Mouse (Mus musculus) gonadal fat pad, adult 2 months (tissue): ENCODE measurements around the gene AI467606. TPM values are rescaled to one million over a fixed set of nuclear protein-coding genes. Genes with fewer than 3 reads are reported as not detected.
"Not testable (repeated sequence)": the region's sequence is repeated elsewhere in the genome, so short reads cannot be mapped to it uniquely, and the experiment has no call there.

Source experiments
- DNase-seq: peaks from one replicate; pipeline ENCODE4 v3.0.0-alpha.2; 2012; ENCODE audit warnings: low read depth
- polyA plus RNA-seq: library from polyadenylated mRNA; depleted of rRNA; stranded (reverse); fragments of >200 nt; gene quantifications from 2 replicates; pipeline ENCODE4 v1.2.3, GENCODE M21; 2012; rRNA removed

Gene AI467606
- 14.8 and 17.4 TPM in 2 replicates for polyA plus RNA-seq

DNA sequence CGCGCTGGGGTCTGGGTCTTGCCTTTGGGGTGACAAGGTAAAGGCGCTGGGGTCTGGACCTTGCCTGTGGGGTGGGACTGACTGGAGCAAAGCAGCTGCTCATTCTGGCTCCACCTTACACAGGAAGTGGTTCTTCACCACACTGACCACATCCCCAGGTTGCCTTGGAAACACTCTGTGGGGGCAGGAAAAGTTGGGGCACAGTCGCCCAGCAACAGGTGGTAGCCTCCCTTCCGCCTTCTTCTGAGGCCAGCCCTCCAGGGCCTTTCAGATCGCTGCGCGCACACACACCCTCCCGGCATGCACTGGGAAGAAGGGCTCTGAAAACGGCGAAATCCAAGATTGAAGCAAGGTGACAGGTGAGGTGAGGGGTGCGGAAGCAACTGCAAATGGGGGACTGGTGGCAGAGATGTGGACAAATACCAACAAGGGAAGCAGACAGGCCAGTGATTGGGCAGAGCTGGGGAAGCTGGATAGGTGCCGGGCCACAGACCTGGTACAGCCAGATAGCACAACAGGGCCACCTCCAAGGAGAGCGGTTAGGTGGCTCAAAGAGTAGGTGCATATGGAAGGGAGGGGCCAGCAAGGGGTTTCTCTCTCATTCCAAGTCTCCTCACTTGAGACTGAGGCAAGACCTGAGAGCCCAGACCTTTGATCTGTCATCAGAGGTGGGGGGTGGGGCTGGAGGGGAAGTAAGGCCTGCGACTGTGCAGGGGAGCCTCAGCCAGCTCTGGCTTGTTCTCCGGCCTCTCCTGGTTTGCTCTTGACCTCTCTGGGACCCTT is at the start of gene AI467606:
TSS of gene AI467606 (plus strand) at position 246 of the 783 bp plus-strand sequence.
- no peak for DNase-seq

DNA sequence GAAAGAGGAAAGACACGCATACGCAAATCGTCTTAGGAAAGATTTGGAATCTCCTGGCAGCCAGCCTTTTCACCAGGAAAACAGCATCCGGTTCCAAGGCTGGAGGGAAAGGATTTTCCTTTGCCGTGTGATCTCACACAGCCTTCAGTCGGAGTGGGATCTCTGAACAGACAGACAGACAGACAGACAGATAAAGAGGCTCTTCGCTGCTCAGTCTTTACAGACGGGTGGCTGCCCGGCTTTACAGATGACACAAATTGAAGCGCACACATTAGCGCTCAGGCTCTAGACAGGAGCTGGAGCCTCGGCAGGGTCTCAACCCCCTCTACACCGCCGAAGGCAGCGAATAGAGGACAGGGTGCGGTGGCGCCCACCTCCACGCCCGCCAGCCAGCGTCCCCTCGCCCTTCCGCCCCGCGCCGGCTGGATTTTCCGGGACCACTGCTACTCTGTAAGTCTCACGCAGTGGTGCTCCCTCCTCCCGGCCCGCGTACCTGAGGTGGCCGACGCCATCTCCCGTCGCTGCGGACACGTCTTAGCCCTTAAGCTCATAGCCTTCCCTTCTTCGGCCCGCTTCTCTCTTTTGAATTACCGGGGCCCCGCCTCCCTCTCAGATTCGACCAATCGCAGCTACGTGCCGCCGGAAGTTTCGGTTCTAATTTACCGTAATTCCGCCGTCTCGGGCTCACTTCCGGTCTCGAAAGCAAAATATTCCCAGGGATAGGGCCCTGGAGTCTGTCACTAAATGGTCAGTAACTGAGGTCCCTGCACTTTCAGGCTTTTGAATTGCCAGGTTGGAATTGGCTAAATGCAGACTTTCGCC is 49.1 kb upstream of the AI467606 start, which contains the start of gene Kif22:
TSS of gene Kif22 (minus strand) at position 621 of the 822 bp plus-strand sequence.
- DNase-seq, result no peak

GRCm38 (mm10) chr7:127055026-127055585 is 36.1 kb upstream of the AI467606 start:
- DNase-seq, result no peak

DNA sequence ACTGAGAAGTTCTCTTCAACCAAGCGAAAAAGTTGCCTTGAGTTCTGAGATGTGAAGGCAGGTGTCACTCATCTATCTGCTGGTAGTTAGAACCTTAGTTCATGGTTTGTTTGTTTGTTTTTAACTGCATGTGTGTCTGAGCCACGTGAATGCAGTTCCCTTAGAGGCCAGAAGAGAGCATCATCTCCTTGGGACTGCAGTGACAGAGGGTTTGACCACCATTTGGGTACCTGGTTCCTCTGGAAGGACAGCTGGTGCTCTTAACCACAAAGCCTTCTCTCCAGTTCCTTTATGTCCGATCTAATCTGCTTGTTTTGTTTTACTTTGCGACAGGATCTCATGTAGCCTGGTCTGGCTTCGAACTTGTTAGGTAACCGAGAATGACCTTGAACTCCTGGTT is 25.6 kb upstream of the AI467606 start:
- DNase-seq, result no peak

DNA sequence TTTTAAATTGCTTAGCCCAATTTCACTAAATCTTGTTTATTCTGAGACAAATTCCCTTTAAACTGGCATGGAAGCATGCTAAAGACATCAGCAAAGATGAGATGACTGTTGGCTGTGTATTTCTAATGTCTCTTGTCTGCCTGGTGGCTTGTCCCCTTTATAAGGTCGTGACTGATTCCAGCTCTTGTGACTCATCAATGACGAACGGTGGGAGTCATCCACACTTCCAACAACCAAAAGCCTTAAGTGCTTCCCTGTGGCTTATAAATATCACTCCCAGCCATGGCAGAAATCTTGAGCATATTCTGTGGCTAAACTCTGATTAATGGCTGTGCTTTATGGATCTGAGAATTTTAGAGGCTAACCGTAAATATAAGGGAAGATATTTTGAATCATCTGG is 24.8 kb upstream of the AI467606 start:
- DNase-seq, result no peak

DNA sequence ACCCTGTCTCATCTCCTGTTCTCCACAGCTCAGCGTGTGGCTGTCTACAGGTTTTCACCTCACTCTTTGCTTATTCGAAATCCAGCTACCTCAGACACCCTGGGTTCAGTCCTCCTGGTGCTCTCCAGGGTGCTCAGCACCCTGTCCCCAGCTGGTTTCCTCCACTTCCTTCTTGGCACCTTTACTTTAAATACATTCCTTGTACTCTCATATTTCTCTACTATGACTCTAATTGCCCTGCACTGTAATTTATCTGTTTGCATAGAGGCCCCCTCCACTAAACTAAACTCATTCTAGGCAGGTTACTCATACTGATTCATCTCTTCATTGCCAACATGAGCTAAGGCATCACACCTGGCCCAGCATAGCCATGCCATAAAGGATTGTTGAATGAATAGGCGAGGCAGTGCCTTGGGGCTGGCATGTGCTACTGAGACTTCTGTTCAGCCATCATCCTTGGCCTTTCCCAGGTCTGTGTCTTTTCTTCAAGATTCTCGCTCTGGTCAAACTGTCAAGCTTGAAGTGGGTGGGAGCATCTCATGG is 20.2 kb upstream of the AI467606 start:
- no peak for DNase-seq

DNA sequence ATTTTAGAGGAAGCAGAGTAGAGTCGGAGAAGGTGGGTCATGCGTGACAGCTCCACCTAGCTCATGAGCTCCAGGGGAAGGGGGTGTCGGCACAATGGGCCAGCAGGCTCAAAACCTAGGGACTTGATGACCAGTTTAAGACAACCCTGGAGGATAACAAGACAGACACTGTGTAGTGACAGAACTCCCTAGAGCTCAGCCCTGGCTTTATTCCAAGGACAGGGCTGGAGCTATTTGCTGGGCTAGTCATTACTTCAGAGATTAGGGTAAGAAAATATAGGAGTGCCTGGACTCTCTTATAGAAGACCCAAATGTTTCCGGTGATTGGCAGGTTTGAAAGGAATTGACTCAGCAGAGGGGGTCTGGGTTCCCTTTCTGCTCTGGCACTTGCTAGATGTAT is 17.9 kb upstream of the AI467606 start:
- no peak for DNase-seq

DNA sequence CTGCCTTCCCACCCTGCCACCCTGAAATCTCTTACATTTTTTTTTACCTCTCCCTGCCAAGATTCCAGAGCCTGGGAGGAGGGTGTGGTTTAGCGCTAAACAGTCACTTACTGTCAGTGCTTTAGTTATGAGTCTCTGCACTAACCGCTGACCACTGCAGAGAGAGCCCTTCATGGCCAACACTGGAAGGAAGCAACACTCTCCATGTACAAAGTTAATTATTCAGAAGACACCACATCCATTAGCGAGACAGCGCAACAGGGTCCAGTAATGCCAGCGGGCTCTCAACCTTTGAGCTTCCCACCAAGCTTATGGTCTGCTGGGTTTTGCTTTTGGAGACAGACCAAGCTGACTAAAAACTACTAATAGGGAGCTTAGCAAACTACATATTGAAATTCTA is 15.0 kb upstream of the AI467606 start:
- no peak for DNase-seq

DNA sequence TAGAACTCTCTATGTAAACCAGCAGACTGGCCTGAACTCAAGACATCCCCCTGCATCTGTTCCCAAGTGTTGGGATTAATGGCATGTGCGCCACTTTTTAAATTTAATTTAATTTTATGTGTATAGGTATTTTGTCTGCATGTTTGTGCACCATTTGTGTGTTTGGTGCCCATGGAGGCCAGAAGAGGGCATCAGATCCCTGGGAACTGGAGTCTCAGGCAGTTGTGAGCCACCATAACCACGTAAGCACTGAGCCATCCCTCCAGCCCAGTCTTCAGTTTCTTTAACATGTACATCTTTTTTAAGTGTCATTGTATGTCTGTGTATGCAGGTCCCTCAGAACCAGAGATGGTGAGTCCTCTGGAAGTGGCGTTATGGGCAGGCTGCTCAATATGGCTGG is 13.5 kb upstream of the AI467606 start:
- no peak for DNase-seq

GRCm38 (mm10) chr7:127080045-127080444 is 11.1 kb upstream of the AI467606 start:
- DNase-seq, result no peak

DNA sequence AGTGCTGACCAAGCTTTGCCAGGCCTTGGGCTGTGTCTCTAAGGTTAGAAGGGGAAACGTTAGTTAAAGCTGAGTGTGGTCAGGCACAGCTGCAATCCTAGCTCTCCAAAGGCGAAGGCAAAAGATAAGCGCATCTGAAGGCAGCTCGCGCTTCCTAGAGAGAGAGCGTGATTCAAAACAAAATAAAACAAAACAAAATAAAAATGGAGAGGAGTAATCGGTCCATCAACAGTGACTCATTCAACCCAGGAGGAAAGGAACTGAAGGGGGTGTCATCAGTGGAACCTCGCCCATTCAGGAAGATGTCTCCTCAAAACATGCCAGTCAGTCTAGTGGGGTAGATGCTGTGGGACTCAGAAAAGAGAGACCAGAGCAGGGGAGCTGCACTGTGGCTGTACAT is 8.9 kb upstream of the AI467606 start:
- DNase-seq, result no peak

DNA sequence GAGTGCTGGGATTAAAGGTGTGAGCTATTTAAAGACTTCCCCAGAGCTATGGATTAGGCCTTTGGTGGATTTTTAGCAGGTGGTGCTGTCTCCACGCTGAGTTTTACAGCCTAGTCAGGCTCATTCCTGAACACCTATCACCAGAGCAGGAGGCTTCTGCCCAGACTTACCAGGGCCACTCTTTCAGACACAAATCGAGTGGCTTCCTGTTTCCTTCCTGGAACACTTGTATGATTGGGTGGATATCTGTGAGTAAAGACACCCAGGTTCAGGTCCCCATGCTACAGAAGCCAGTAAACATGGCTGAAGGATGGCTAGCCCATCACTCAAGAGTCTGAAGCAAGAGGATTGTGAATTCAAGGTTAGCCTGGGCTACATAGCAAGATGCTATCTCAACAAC is 8.2 kb upstream of the AI467606 start:
- DNase-seq, result no peak

- no peak for DNase-seq
Measured at GRCm38 (mm10) chr7:127083689-127084088, 7.5 kb upstream of the AI467606 start.

DNA sequence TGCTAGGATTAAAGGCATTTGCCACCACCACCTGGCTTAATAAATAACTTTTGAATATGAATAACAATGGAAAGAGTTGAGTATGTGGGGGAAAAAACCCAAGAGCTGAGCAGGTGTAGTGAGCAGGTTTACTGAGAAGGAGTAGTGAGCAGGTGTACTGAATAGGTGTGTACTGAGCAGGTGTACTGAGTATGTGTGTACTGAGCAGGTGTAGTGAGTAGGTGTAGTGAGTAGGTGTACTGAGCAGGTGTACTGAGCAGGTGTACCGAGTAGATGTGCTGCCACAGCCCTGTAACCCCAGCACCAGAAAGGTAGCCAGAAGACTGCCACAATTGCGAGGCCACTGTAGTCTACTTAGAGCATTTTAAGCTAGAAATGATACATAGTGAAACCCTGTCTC is 6.4 kb upstream of the AI467606 start:
- DNase-seq, result no peak

DNA sequence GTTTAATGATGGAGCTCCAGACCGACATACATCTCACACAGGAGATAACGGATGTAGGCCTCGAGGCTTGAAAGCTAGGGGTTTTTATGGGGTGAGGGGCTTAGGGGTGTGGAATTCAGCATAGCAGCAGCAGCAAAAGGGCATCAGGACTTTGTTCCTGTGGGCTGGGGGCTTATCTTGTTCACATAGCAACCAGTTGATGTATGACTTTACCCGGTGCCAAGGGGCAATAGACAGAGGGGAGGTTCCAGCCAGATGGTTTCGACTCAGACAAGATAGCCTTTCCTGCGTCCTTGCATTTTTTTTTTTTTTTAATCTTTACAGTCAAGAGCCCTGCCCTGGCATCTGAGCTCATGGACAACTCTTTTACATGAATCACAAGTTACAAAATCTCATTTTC is 5.4 kb upstream of the AI467606 start:
- not testable (repeated sequence) for DNase-seq

GRCm38 (mm10) chr7:127087278-127088010 is 3.7 kb upstream of the AI467606 start, which contains the start of gene Zg16:
Zg16 (minus strand) TSS chr7:127087328.
- not testable (repeated sequence) for DNase-seq

DNA sequence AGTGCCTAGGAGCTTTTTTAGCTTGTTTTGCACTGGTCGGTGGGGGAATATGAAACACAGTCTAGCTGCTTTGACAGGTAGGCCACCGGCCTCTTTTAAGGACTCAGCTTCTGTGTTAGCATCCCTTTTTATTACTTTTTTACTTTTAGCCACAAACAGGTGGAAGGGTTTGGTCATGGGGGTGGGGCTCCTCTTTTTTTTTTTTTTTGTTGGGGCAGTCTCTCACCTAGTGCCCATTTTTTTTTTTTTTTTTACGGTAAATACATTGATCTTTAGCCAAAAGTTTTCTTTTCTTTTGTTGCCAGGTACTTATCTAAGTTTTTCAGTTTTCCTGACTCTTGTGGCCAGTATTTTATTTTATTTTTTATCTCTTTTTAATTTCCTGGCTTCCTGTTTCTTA is 3.1 kb upstream of the AI467606 start:
- no peak for DNase-seq

GRCm38 (mm10) chr7:127088901-127089845 is 2.0 kb upstream of the AI467606 start:
- no peak for DNase-seq

DNA sequence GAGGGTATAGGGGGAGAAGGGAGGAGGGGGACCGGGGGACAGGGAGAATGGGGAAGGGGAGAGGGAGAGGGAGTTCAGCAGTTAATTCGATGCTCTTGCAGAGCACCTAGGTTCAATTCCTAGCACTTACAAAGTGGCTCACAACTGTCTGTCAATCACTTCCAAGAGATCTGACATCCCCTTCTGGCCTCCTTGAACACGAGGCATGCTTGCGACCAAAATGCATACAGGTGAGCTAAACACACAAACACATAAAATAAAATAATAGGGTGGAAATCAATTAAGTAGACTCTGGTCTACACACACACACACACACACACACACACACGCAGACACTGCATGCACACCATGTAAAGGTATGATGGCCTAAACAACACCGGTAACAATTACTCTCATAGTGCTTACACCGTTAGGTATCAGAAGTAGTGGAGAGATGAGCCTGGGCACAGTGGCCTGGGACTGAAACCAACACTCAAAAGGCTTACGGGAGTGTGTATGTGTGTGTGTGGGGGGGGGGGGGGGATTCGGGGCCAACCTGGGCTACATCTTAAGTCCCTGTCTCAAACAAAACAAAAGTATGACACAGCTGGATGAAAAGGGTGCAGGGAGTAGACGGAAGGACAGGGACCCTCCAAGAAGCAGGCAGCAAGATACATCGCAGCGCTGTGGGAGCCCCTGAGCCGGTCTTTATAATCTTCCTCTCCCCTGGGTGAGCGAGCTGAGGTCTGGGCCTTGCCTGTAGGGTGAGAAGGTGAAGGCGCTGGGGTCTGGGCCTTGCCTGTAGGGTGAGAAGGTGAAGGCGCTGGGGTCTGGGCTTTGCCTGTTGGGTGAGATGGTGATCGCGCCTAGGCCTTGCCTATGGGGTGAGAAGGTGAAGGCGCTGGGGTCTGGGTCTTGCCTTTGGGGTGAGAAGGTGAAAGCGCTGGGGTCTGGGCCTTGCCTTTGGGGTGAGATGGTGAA is 725 bp upstream of the AI467606 start:
- DNase-seq, result no peak
